Mouse (Mus musculus) heart, embryonic 13.5 days (tissue): ENCODE data around the gene Stim2. TPM values are rescaled to one million over a fixed set of nuclear protein-coding genes. Genes with fewer than 3 reads are reported as not detected.

ENCODE experiments used
- ATAC-seq: fragments of 200-750 bp; cut with Nextera tagmentation; 2 replicates; pipeline ENCODE4 v1.8.0; 2017; ENCODE audit warnings: moderate TSS enrichment; ENCODE audit not compliant: insufficient number of reproducible peaks, low FRiP score, low TSS enrichment; ENCODE audit errors: extremely low read depth
- H3K27ac ChIP-seq: fragments of 300-500 bp; sonication (generic); replicated peaks from 2 replicates; pipeline ENCODE4 v1.5.1; 2015; ENCODE audit warnings: moderate library complexity, mild to moderate bottlenecking, inconsistent platforms
- H3K27me3 ChIP-seq: fragments of 300-500 bp; sonication (generic); replicated peaks from 2 replicates; pipeline ENCODE4 v1.6.1; 2015; ENCODE audit warnings: mild to moderate bottlenecking, inconsistent platforms
- H3K36me3 ChIP-seq: fragments of 300-500 bp; sonication (generic); 2 replicates; pipeline ENCODE4 v1.6.1; 2015; ENCODE audit warnings: mild to moderate bottlenecking, inconsistent platforms
- H3K4me1 ChIP-seq: fragments of 300-500 bp; sonication (generic); 2 replicates; pipeline ENCODE4 v1.6.1; 2015; ENCODE audit warnings: inconsistent platforms
- H3K4me2 ChIP-seq: fragments of 300-500 bp; sonication (generic); 2 replicates; pipeline ENCODE4 v1.6.1; 2015; ENCODE audit warnings: inconsistent platforms, mild to moderate bottlenecking, moderate library complexity
- H3K4me3 ChIP-seq: fragments of 300-500 bp; sonication (generic); 2 replicates; pipeline ENCODE4 v1.5.1; 2015; ENCODE audit warnings: moderate library complexity, mild to moderate bottlenecking, inconsistent platforms
- H3K9ac ChIP-seq: fragments of 300-500 bp; sonication (generic); 2 replicates; pipeline ENCODE4 v1.6.1; 2015; ENCODE audit warnings: inconsistent platforms, mild to moderate bottlenecking, moderate library complexity
- H3K9me3 ChIP-seq: fragments of 300-500 bp; sonication (generic); 2 replicates; pipeline ENCODE4 v1.6.1; 2016; ENCODE audit warnings: inconsistent platforms
- WGBS: fragments of 180-500 bp; shearing (Covaris S2); methylation state at CpG from one replicate; pipeline ENCODE4 v1.1.7; 2015; ENCODE audit warnings: mixed read lengths; 5-methylcytosine and 5-hydroxymethylcytosine counted together
- polyA plus RNA-seq: library from polyadenylated mRNA; unstranded; fragments of >200 nt; fragmentation: Nextera tagmentation; extraction: Ambion mirVana; gene quantifications from 2 replicates; pipeline ENCODE4 v1.2.1, GENCODE M21; 2015

The Stim2 gene
- polyA plus RNA-seq, 1 experiment from 2014 or later, result 12.2 TPM

DNA sequence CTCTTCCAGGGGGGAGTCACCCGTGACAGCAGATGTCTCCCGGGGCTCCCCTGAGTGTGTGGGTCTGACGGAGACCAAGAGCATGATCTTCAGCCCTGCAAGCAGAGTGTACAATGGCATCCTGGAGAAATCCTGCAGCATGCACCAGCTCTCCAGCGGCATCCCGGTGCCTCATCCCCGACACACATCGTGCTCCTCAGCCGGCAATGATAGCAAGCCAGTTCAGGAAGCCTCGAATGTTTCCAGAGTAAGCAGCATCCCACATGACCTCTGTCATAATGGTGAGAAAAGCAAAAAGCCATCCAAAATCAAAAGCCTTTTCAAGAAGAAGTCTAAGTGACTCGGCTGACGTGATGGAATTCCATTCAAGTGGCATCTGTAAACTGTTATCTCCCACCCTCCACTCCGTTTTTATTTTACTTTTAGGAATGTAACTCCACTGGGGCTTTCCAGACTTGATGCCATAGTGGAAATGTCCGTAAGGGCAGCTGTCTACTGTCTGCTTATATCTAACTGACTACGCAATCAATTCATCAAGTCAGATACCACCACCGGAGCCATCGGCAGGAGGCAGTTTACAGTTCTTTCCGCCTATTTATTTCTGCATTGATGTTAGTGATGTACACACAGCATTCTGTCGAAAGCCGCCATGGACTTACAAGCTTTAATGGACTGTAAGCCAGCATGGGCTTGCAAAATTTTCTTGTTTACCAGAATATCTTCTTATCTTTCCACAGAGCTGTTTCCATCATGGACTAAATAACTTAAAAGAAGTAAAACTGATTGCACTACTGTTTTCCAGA is 120.3 kb downstream of the Stim2 start:
- no peak overlapping the region for H3K27ac ChIP-seq
- 49% methylated on average over 19 of the region's 19 CpGs for WGBS
- H3K9ac ChIP-seq, result no peak overlapping the region
- no peaks in the 10 kb centered on the region for H3K27me3 ChIP-seq
- no peaks in the 10 kb centered on the region for H3K9me3 ChIP-seq
- no peak for ATAC-seq
- H3K4me3 ChIP-seq, result no peak overlapping the region
- peaks cover 8% of the 10 kb centered on the region for H3K4me1 ChIP-seq
- H3K36me3 ChIP-seq, result peaks cover 15% of the 10 kb centered on the region
- no peak overlapping the region for H3K4me2 ChIP-seq

DNA sequence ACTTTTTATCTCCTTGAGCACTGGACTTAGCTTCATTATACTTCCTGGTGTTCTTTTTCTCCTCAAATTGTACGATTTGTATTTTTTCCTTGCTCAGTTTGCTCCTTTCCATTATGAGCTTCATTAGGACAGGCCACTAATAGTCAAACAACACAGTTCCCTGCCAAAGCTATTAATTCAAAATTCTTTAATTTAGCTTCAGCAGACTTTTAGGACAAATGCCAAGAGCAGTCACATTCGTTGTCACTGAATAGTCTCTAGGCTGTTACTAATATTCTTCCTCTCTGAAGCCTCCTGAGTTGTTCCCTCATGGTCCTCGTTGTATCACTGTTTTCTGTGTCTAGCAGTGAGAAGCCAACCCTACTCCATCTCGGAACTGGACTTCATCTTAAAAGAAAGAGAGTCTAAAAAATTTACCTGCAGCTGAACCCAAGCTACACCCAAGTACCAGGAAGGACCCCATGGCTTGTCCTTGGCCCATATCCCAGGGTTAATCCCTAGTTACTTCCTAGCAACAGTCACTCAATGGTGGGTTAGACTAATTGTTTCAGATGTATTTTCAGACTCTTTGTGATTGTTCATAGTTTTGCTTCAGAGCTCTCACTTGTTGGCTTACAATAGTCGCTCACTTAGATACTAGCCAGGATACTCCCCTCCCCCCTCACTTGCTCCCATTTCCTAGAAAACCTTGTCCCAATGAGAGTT is 149.9 kb downstream of the Stim2 start:
- H3K4me3 ChIP-seq, result no peak overlapping the region
- no peaks in the 10 kb centered on the region for H3K4me1 ChIP-seq
- no peak overlapping the region for H3K4me2 ChIP-seq
- H3K9ac ChIP-seq, result no peak overlapping the region
- no peak for ATAC-seq
- H3K36me3 ChIP-seq, result no peaks in the 10 kb centered on the region
- H3K9me3 ChIP-seq, result peaks cover 2% of the 10 kb centered on the region
- 73% methylated on average over 5 of the region's 5 CpGs for WGBS
- no peaks in the 10 kb centered on the region for H3K27me3 ChIP-seq
- no peak overlapping the region for H3K27ac ChIP-seq

DNA sequence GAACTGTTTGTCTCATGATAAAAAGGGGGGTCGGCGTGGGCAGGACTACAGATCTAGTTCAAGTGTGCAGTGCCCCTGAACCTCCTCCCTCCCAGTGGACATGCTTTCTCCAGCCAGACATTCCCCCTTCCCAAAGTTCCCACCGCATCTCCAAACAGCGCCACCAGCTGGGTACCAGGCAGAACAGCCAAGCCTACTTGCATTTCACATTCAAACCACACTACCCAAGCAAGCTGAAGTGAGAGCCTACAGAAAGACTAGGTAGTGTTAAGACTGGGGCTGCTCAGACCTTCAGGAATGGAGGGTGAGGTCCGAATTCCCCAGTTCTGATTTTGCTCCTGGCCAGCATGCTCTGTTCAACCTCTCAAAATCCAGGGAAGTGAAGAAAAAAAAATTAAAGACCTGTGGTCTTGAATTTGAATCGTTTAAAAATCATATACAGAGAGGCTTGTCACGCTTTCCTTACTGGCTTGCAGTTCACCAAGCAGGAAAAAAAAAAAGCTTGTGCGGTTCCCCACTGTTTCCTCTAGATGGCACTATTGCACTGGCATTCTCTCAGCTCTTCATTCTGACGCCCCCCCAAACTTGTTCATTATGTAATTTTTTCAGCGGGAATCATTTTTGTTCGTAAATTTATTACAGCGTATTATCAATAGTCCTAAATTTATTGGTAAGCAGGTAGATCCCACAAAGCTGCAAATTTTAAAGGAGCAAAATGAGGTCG is 156.4 kb downstream of the Stim2 start:
- no peak for ATAC-seq
- H3K27ac ChIP-seq, result no peak overlapping the region
- WGBS, result 21% methylated on average over 13 of the region's 13 CpGs
- peaks cover 8% of the 10 kb centered on the region for H3K27me3 ChIP-seq
- H3K4me1 ChIP-seq, result peaks cover 42% of the 10 kb centered on the region
- peak overlapping the region; percentile 62 for H3K9ac ChIP-seq
- H3K36me3 ChIP-seq, result no peaks in the 10 kb centered on the region
- peak overlapping the region; percentile 56 for H3K4me2 ChIP-seq
- H3K9me3 ChIP-seq, result no peaks in the 10 kb centered on the region
- H3K4me3 ChIP-seq, result no peak overlapping the region

DNA sequence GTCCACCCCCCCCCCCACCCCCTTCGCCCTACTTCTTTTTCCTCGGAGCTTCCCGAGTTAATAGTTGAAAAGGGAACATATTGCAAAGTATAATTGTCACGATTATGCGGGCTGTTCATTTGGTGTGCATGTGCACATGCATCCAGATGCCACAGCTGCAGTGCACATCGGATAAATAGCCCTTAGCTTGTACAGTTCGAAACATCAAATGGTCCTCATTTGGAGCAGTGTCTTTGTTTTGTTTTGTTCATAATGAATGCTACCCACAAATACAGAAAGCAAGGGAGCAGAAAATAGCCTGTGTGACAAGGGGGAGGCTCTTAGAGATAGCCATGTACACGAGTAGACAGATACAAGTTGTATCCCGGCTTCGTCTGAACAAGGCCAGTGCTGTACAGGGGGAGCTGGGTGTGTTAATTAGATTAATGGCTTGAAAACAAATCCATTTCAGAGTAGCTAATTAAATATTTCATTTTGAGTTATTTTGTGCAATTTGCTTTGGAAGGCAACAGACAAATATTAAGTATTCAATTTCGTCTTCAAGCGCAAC is 157.0 kb downstream of the Stim2 start:
- ATAC-seq, result no peak
- Histone ChIP-seq H3K4me1 (peaks cover 48% of the 10 kb centered on the region), H3K36me3 (no peaks in the 10 kb centered on the region), H3K9me3 (no peaks in the 10 kb centered on the region), H3K27me3 (peaks cover 8% of the 10 kb centered on the region), H3K27ac (no peak overlapping the region), H3K4me3 (no peak overlapping the region), H3K4me2 (peak overlapping the region; percentile 56), H3K9ac (no peak overlapping the region)
- 58% methylated on average over 12 of the region's 12 CpGs for WGBS

DNA sequence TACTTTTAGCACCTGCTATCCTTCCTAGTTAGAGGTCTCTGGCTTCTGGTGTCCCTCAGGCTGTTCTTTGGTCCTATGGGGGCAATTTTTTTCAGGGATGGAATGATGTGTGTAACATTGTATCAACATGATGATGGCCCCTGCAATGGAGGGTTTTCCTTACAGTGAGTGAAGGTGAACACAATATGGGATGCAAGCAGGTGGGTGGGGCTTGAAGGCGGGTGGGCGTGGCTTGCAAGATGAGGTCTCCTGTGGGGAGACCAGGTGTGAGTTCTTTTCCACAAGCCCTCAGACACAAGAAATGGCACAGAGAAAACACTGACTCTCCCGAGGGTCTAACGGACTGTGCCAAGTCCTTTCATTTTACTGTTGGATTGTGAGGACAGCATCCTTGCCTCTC is 157.6 kb downstream of the Stim2 start:
- no peak for ATAC-seq
- H3K36me3 ChIP-seq, result no peaks in the 10 kb centered on the region
- no peaks in the 10 kb centered on the region for H3K9me3 ChIP-seq
- H3K4me3 ChIP-seq, result no peak overlapping the region
- H3K9ac ChIP-seq, result no peak overlapping the region
- H3K4me2 ChIP-seq, result no peak overlapping the region
- H3K27ac ChIP-seq, result no peak overlapping the region
- peaks cover 8% of the 10 kb centered on the region for H3K27me3 ChIP-seq
- H3K4me1 ChIP-seq, result peaks cover 52% of the 10 kb centered on the region
- WGBS, result 78% methylated on average over 4 of the region's 4 CpGs

DNA sequence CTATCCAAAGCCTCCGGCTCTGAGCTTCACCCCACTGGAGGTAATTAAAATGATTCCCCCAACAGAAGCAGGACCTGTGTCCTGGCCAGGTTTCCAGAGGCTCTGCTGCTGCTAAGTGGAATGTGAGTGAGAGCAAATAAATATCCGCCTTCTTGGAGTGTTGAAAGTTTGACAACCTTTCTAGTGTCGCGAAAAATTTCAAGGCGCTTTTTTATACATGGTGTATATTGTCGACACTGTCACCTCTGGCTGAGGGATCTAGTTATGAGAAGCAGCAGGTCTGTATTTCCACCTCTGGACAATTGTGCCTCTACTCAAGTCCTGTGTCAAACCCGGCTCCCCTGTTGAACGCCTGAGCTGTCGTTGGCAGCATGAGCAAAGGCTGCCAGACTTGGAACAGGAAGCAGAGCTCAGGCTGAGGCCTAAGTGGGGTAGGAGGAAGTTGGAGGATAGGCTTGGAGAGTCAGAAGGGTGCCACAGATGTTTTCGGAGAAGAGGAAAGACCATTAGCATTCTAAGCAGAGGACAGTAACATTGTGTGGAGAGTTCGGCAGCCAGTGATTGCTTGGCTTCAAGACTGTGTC is 158.7 kb downstream of the Stim2 start:
- Histone ChIP-seq H3K4me3 (no peak overlapping the region), H3K9ac (no peak overlapping the region), H3K4me1 (peaks cover 52% of the 10 kb centered on the region), H3K27ac (peak overlapping the region; percentile 83), H3K27me3 (peaks cover 8% of the 10 kb centered on the region), H3K4me2 (no peak overlapping the region), H3K9me3 (no peaks in the 10 kb centered on the region), H3K36me3 (no peaks in the 10 kb centered on the region)
- WGBS, result 22% methylated on average over 11 of the region's 11 CpGs
- no peak for ATAC-seq

DNA sequence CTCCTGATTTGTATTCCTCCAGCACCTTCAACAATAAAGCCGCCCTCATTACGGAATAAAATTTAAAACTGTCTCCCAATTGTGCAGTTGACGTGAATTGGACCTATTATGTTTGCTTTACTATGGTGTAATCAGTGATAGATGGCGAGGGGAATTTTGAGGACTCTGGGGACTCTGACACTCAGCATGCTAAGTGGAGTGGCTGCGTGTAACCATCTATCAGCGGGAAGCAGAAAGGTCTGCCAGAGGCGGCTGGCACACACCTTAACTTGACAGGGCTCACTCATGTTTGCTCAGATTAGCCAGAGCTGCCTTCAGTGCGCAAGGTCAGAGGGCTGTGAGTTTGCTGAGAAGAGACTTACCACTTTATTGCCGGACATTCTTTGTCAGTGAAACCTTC is 159.9 kb downstream of the Stim2 start:
- H3K36me3 ChIP-seq, result no peaks in the 10 kb centered on the region
- H3K9ac ChIP-seq, result no peak overlapping the region
- 25% methylated on average over 9 of the region's 9 CpGs for WGBS
- H3K4me1 ChIP-seq, result peaks cover 52% of the 10 kb centered on the region
- no peak overlapping the region for H3K4me3 ChIP-seq
- peaks cover 8% of the 10 kb centered on the region for H3K27me3 ChIP-seq
- H3K4me2 ChIP-seq, result no peak overlapping the region
- ATAC-seq, result peak; percentile 45; the same call in 1 of the 2 replicates
- H3K9me3 ChIP-seq, result no peaks in the 10 kb centered on the region
- H3K27ac ChIP-seq, result peak overlapping the region; percentile 83

DNA sequence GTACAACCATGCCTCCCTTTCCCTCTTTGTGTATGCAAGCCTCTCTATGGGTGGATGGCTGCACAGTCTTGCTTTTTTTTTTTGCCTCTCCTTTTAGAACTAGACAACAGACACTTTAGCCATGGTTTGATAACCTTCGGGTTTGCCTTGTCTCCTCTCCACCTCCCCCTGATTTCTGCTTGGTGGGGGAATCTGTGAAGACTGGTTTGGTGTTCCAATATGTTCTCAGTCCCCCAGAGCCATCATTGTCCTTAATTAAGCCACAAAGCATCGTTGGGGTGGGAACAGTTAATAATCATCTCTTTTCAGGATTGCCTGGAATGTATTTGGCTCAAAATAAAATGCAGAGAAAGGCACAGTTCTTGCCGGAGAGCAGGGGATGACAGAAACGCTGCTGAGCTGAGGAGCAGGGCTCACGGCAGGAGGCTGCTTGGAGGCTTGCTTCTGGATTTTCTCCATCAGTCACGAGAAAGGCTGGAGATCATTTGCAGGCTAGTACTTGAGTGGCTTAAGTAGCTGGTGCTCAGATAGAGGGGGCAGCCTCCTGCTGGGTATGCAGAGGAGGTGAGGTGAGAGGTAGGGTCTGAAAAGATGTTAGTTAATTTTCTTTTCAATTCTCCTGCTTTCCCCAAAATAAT is 161.0 kb downstream of the Stim2 start:
- H3K4me1 ChIP-seq, result peaks cover 57% of the 10 kb centered on the region
- no peaks in the 10 kb centered on the region for H3K27me3 ChIP-seq
- H3K27ac ChIP-seq, result peak overlapping the region; percentile 83
- no peak for ATAC-seq
- no peak overlapping the region for H3K4me3 ChIP-seq
- 6% methylated on average over 6 of the region's 6 CpGs for WGBS
- 0 out of 2 replicates have a peak overlapping the region, but pooled peaks have one; percentile 3 for H3K9ac ChIP-seq
- no peaks in the 10 kb centered on the region for H3K36me3 ChIP-seq
- H3K9me3 ChIP-seq, result no peaks in the 10 kb centered on the region
- peak overlapping the region; percentile 53 for H3K4me2 ChIP-seq

DNA sequence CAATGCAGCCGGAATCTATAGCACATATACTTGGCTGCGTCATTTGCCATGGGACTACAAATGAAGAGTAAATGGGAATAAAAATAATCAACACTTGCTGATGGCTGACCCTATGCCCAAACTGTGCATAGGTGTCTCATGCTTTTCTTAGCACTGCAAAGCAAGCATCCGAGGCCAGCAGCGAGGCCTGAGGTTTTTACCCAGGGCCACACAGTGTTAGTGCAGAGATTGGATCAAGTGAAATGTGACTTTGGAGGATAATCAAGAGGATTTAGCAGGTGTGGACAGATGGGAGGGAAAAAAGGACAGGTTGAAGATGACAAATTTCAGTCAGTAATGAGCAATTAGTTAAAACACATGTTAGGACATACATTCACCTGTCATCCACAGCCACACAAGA is 162.3 kb downstream of the Stim2 start:
- H3K27ac ChIP-seq, result no peak overlapping the region
- WGBS, result 83% methylated on average over 4 of the region's 4 CpGs
- no peak overlapping the region for H3K4me2 ChIP-seq
- H3K4me1 ChIP-seq, result peaks cover 51% of the 10 kb centered on the region
- ATAC-seq, result no peak
- H3K4me3 ChIP-seq, result no peak overlapping the region
- no peaks in the 10 kb centered on the region for H3K9me3 ChIP-seq
- H3K27me3 ChIP-seq, result no peaks in the 10 kb centered on the region
- no peaks in the 10 kb centered on the region for H3K36me3 ChIP-seq
- H3K9ac ChIP-seq, result no peak overlapping the region

DNA sequence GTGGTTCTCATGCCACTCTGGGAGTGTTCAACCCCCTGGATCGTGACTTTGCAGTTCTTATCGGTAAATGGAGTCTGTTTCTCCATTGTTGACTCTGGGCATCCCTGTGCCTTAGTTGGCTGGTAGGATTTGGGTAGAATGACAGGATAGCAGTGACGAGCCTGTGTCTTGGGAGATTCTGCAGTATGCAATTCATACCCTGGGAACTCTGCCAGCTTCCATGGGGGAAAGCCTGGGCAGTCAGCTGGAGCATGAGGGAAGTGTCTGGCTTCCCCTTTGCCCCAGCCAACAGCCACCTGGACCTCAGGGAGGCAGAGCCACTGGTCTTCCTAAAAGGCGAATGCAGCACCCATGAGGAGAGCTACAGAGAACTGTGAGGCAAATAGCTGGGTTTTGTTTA is 165.6 kb downstream of the Stim2 start:
- Histone ChIP-seq H3K9me3 (no peaks in the 10 kb centered on the region), H3K27me3 (no peaks in the 10 kb centered on the region), H3K36me3 (no peaks in the 10 kb centered on the region), H3K4me3 (no peak overlapping the region), H3K4me1 (peaks cover 24% of the 10 kb centered on the region), H3K9ac (no peak overlapping the region), H3K27ac (no peak overlapping the region), H3K4me2 (no peak overlapping the region)
- no peak for ATAC-seq
- WGBS, result 62% methylated on average over 4 of the region's 4 CpGs
